Mouse (Mus musculus) forebrain, embryonic 16.5 days (tissue): ENCODE measurements around the gene Them5. TPM values are rescaled to one million over a fixed set of nuclear protein-coding genes. Genes with fewer than 3 reads are reported as not detected.

Experiments used
- ATAC-seq: fragments of 200-750 bp; cut with Nextera tagmentation; 2 replicates; pipeline ENCODE4 v1.8.0; 2017; ENCODE audit warnings: mild to moderate bottlenecking, moderate library complexity
- H3K27ac ChIP-seq: fragments of 300-500 bp; sonication (generic); 2 replicates; pipeline ENCODE4 v1.5.1; 2014; ENCODE audit warnings: low read length, control low read depth
- H3K27me3 ChIP-seq: fragments of 300-500 bp; sonication (generic); replicated peaks from 2 replicates; pipeline ENCODE4 v1.6.1; 2014; ENCODE audit warnings: low read length; ENCODE audit not compliant: control insufficient read depth, insufficient read depth
- H3K36me3 ChIP-seq: fragments of 300-500 bp; sonication (generic); 2 replicates; pipeline ENCODE4 v1.6.1; 2014; ENCODE audit not compliant: control insufficient read depth, insufficient read depth
- H3K4me1 ChIP-seq: fragments of 300-500 bp; sonication (generic); replicated peaks from 2 replicates; pipeline ENCODE4 v1.6.1; 2014; ENCODE audit warnings: low read length; ENCODE audit not compliant: control insufficient read depth, insufficient read depth
- H3K4me2 ChIP-seq: fragments of 300-500 bp; sonication (generic); 2 replicates; pipeline ENCODE4 v1.6.1; 2014; ENCODE audit warnings: mild to moderate bottlenecking, low read length, control low read depth
- H3K4me3 ChIP-seq: fragments of 300-500 bp; sonication (generic); replicated peaks from 2 replicates; pipeline ENCODE4 v1.5.1; 2014; ENCODE audit warnings: mild to moderate bottlenecking, low read length, control low read depth
- H3K9ac ChIP-seq: fragments of 300-500 bp; sonication (generic); replicated peaks from 2 replicates; pipeline ENCODE4 v1.6.1; 2014; ENCODE audit warnings: low read depth, low read length, control low read depth
- H3K9me3 ChIP-seq: fragments of 300-500 bp; sonication (generic); 2 replicates; pipeline ENCODE4 v1.6.1; 2016; ENCODE audit warnings: low read length; ENCODE audit not compliant: control insufficient read depth
- WGBS: fragments of 180-500 bp; shearing (Covaris S2); extraction: QIAGEN DNeasy Blood & Tissue Kit; methylation state at CpG from one replicate; pipeline ENCODE4 v1.1.7; 2014; 5-methylcytosine and 5-hydroxymethylcytosine counted together
- polyA plus RNA-seq: library from polyadenylated mRNA; unstranded; fragments of >200 nt; fragmentation: Nextera tagmentation; extraction: Ambion mirVana; gene quantifications from 2 replicates; pipeline ENCODE4 v1.2.1, GENCODE M21; 2015

Them5 gene
- polyA plus RNA-seq, 1 experiment from 2014 or later = 0.33 TPM

DNA sequence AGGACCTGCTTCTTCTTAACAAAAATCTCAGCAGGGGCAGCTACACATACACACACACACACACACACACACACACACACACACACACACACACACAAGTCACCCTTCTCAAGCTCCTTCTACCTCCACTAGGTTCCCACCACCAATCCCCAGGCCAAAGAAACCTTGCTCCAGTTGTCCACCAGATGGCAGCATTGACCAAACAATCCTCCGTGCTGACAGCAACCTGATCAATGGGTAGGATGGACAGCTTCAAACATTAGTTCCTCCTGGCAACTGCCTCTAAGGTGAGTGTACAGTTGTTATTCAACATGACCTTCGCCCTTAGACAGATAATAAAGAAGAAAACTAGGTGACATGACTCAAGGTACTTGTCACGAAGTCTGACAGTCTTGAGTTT is 24.9 kb downstream of the Them5 start:
- no peak overlapping the region for H3K9ac ChIP-seq
- no peak overlapping the region for H3K4me2 ChIP-seq
- no peaks in the 10 kb centered on the region for H3K36me3 ChIP-seq
- H3K27me3 ChIP-seq = 0 out of 2 replicates have a peak, but pooled peaks cover 3% of the 10 kb centered on the region
- ATAC-seq = peak; percentile 41
- H3K27ac ChIP-seq = no peak overlapping the region
- H3K4me1 ChIP-seq = peaks cover 8% of the 10 kb centered on the region
- WGBS = 26% methylated on average over 3 of the region's 3 CpGs
- 0 out of 2 replicates have a peak, but pooled peaks cover 3% of the 10 kb centered on the region for H3K9me3 ChIP-seq
- no peak overlapping the region for H3K4me3 ChIP-seq

GRCm38 (mm10) chr3:94367511-94367910 is 25.6 kb downstream of the Them5 start:
- ATAC-seq = no peak
- Histone ChIP-seq H3K9ac (no peak overlapping the region), H3K36me3 (no peaks in the 10 kb centered on the region), H3K9me3 (0 out of 2 replicates have a peak, but pooled peaks cover 3% of the 10 kb centered on the region), H3K4me1 (peaks cover 12% of the 10 kb centered on the region), H3K27me3 (0 out of 2 replicates have a peak, but pooled peaks cover 1% of the 10 kb centered on the region), H3K27ac (no peak overlapping the region), H3K4me3 (no peak overlapping the region), H3K4me2 (no peak overlapping the region)
- 80% methylated on average over 6 of the region's 6 CpGs for WGBS

GRCm38 (mm10) chr3:94368631-94369030 is 26.7 kb downstream of the Them5 start:
- no peak for ATAC-seq

GRCm38 (mm10) chr3:94369709-94370108 is 27.8 kb downstream of the Them5 start:
- no peaks in the 10 kb centered on the region for H3K27me3 ChIP-seq
- no peaks in the 10 kb centered on the region for H3K36me3 ChIP-seq
- ATAC-seq = no peak
- H3K9me3 ChIP-seq = no peaks in the 10 kb centered on the region
- H3K9ac ChIP-seq = no peak overlapping the region
- H3K4me1 ChIP-seq = peaks cover 19% of the 10 kb centered on the region
- H3K27ac ChIP-seq = no peak overlapping the region
- 83% methylated on average over 2 of the region's 2 CpGs for WGBS
- H3K4me2 ChIP-seq = no peak overlapping the region
- H3K4me3 ChIP-seq = no peak overlapping the region

More at GRCm38 (mm10) chr3:94368631-94369030, 26.7 kb downstream of the Them5 start:
- Histone ChIP-seq H3K9me3 (no peaks in the 10 kb centered on the region), H3K4me1 (peaks cover 16% of the 10 kb centered on the region), H3K4me3 (no peak overlapping the region), H3K4me2 (no peak overlapping the region), H3K36me3 (no peaks in the 10 kb centered on the region), H3K27me3 (no peaks in the 10 kb centered on the region), H3K9ac (no peak overlapping the region), H3K27ac (no peak overlapping the region)
- 70% methylated on average over 6 of the region's 6 CpGs for WGBS

GRCm38 (mm10) chr3:94371637-94372036 is 29.7 kb downstream of the Them5 start:
- H3K4me2 ChIP-seq = peak overlapping the region; percentile 42
- WGBS = 5% methylated on average over 11 of the region's 11 CpGs
- peak; percentile 35 for ATAC-seq
- H3K36me3 ChIP-seq = no peaks in the 10 kb centered on the region
- 0 out of 2 replicates have a peak overlapping the region, but pooled peaks have one; percentile 5 for H3K9ac ChIP-seq
- H3K27ac ChIP-seq = no peak overlapping the region
- H3K9me3 ChIP-seq = no peaks in the 10 kb centered on the region
- H3K4me1 ChIP-seq = peaks cover 19% of the 10 kb centered on the region
- no peak overlapping the region; the same call in 1 of the 2 replicates for H3K4me3 ChIP-seq
- H3K27me3 ChIP-seq = no peaks in the 10 kb centered on the region

DNA sequence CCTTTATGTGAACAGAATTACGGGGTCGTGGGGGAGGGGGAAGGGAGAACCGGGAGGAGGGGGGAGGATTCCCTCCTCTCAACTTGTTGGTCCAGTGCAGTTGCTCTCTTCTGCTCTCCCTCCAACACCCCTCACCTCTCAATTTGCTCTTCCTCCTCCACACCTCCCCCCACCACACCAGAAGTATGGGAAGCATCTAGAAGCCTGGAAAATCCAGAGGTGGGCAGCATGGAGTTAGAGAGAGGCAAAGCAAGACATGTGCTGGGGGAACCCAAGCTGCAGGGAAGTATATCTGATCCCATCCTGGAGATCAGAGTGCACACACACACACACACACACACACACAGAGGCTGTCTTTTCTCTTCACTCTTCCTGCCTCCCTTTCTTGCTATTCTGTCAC is 30.1 kb downstream of the Them5 start:
- Histone ChIP-seq H3K4me3 (no peak overlapping the region), H3K36me3 (no peaks in the 10 kb centered on the region), H3K4me1 (peaks cover 19% of the 10 kb centered on the region), H3K27ac (no peak overlapping the region), H3K4me2 (peak overlapping the region; percentile 42), H3K27me3 (no peaks in the 10 kb centered on the region), H3K9me3 (no peaks in the 10 kb centered on the region), H3K9ac (no peak overlapping the region)
- ATAC-seq = no peak
- 0% methylated on average over 3 of the region's 3 CpGs for WGBS

DNA sequence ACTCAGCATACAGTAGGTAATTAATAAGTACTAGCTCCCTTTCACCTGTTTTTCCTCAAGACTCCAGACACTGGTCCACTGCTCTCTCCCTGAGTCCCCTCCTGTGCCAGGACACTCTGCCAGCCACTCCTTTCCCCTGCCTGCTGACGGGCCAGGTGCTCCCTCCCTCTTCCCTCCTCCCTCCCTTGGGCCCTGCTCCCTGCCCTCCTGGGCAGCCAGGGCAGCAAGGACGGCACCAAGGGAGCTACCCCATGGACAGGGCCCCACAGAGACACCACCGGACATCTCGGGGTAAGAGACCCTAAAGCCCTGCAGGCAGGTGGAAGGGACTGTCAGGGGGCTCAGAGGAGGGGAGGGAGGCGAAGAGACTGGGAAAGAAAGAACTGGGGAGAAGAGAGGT is 30.7 kb downstream of the Them5 start, which contains the start of gene Rorc:
Gene Rorc (plus strand): TSS at position 154 of the 400 bp plus-strand sequence.
- H3K9me3 ChIP-seq = no peaks in the 10 kb centered on the region
- H3K9ac ChIP-seq = 0 out of 2 replicates have a peak within 1 kb of the TSS, but pooled peaks have one; percentile 35
- no peaks in the 10 kb centered on the region for H3K36me3 ChIP-seq
- peaks cover 19% of the 10 kb centered on the region for H3K4me1 ChIP-seq
- H3K27me3 ChIP-seq = no peaks in the 10 kb centered on the region
- 18% methylated on average over 5 of the region's 5 CpGs for WGBS
- H3K4me2 ChIP-seq = peak within 1 kb of the TSS; percentile 42
- H3K4me3 ChIP-seq = no peak within 1 kb of the TSS; the same call in 1 of the 2 replicates
- no peak within 1 kb of the TSS for H3K27ac ChIP-seq
- ATAC-seq = 0 out of 2 replicates have a peak, but pooled peaks have one; percentile 8

GRCm38 (mm10) chr3:94373090-94373489 is 31.2 kb downstream of the Them5 start:
- 1% methylated on average over 10 of the region's 10 CpGs for WGBS
- no peak overlapping the region for H3K4me3 ChIP-seq
- H3K9ac ChIP-seq = 0 out of 2 replicates have a peak overlapping the region, but pooled peaks have one; percentile 35
- peak; percentile 34 for ATAC-seq
- peak overlapping the region; percentile 12 for H3K4me2 ChIP-seq
- H3K27ac ChIP-seq = no peak overlapping the region
- H3K27me3 ChIP-seq = no peaks in the 10 kb centered on the region
- no peaks in the 10 kb centered on the region for H3K9me3 ChIP-seq
- peaks cover 19% of the 10 kb centered on the region for H3K4me1 ChIP-seq
- H3K36me3 ChIP-seq = no peaks in the 10 kb centered on the region

DNA sequence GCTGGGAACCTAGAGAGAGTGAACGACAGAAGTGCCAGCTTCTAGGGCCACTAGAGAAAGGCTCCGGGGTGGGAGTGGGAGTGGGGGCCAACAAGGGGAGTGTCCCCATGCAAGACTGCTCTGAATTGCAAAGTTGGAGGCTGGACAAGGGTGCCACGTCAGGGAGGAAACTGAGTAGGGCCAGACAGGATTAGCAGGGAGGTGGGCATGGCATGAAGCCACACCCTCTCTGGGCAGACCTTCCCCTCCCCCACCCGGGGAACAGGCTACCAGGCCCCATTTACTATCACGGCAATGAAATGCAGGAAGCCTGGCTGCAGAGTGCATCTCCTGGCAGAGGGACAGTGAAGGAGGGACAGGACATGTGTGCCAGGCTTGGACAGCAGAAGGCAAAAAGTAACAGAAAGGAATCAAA is 31.7 kb downstream of the Them5 start:
- Histone ChIP-seq H3K4me1 (peaks cover 19% of the 10 kb centered on the region), H3K27ac (no peak overlapping the region), H3K9ac (no peak overlapping the region), H3K36me3 (no peaks in the 10 kb centered on the region), H3K4me3 (no peak overlapping the region), H3K4me2 (peak overlapping the region; percentile 12), H3K9me3 (no peaks in the 10 kb centered on the region), H3K27me3 (no peaks in the 10 kb centered on the region)
- 0% methylated on average over 5 of the region's 5 CpGs for WGBS
- ATAC-seq = peak; percentile 37

DNA sequence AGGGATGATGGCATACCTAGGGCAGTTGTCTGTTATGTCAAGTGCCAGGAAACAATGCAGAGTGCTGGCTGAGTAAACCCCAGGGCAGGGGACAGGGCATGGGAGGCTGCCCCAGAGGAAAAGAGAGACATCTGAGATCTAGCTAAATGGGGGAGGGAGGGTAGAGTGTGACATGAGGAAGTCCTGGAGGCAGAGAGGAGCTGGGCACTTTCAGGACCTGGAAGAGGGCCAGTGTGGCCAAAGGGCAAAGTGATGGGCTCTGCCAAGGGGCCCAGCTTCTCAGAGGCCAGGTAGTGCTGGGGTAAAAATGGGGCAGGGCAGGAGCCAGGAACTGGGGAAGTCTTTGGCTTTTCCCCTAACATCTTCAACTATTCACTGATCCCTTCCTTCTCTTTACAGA is 32.7 kb downstream of the Them5 start:
- no peaks in the 10 kb centered on the region for H3K9me3 ChIP-seq
- ATAC-seq = no peak

More for the DNA sequence above, 32.7 kb downstream of the Them5 start:
- no peak overlapping the region for H3K27ac ChIP-seq
- peaks cover 19% of the 10 kb centered on the region for H3K4me1 ChIP-seq
- H3K27me3 ChIP-seq = no peaks in the 10 kb centered on the region
- no peaks in the 10 kb centered on the region for H3K36me3 ChIP-seq
- no peak overlapping the region for H3K4me3 ChIP-seq
- H3K9ac ChIP-seq = no peak overlapping the region
- H3K4me2 ChIP-seq = no peak overlapping the region
